Mouse (Mus musculus) induced T-regulatory cell, adult 2 months (primary cell): ENCODE measurements at regions not wholly inside any gene's neighbourhood (a gene's known extent, or its start where the extent isn't known, plus 50 kb on each side); places are given as distances from the start of the nearest gene placed in this dataset.

Experiments used
- DNase-seq: peaks from one replicate; pipeline ENCODE4 v3.0.0-alpha.2; 2012; ENCODE audit warnings: low read depth

- no peak for DNase-seq
These were observed 255.3 kb downstream of the Med13l start for GRCm38 (mm10) chr5:118815783-118816182.

GRCm38 (mm10) chr5:118818294-118818693 lies 257.8 kb downstream of the Med13l start:
- no peak for DNase-seq

- DNase-seq = no peak
These were observed 264.3 kb downstream of the Med13l start for GRCm38 (mm10) chr5:118824791-118825190.

GRCm38 (mm10) chr5:118829031-118829698 lies 268.7 kb downstream of the Med13l start:
- no peak for DNase-seq

GRCm38 (mm10) chr5:118832701-118833100 lies 272.2 kb downstream of the Med13l start:
- no peak for DNase-seq

GRCm38 (mm10) chr5:118834129-118834528 lies 273.6 kb downstream of the Med13l start:
- no peak for DNase-seq

GRCm38 (mm10) chr5:118837001-118837400 lies 276.5 kb downstream of the Med13l start:
- DNase-seq = no peak

GRCm38 (mm10) chr5:118838421-118838820 lies 277.9 kb downstream of the Med13l start:
- no peak for DNase-seq

GRCm38 (mm10) chr5:118839916-118840315 lies 279.4 kb downstream of the Med13l start:
- no peak for DNase-seq

GRCm38 (mm10) chr5:118841210-118842016 lies 280.9 kb downstream of the Med13l start:
- no peak for DNase-seq

- DNase-seq = no peak
These were observed 281.5 kb downstream of the Med13l start for GRCm38 (mm10) chr5:118842017-118842396.

GRCm38 (mm10) chr5:118857001-118857400 lies 296.5 kb downstream of the Med13l start:
- DNase-seq = no peak

- no peak for DNase-seq
These were observed 300.8 kb downstream of the Med13l start for GRCm38 (mm10) chr5:118861143-118861847.

GRCm38 (mm10) chr5:118867511-118867910 lies 307.0 kb downstream of the Med13l start:
- DNase-seq = no peak

- no peak for DNase-seq
These were observed 308.9 kb downstream of the Med13l start for GRCm38 (mm10) chr5:118869330-118869729.

- no peak for DNase-seq
These were observed 313.4 kb downstream of the Med13l start for GRCm38 (mm10) chr5:118873871-118874270.

GRCm38 (mm10) chr5:118875096-118875637 lies 314.7 kb downstream of the Med13l start:
- DNase-seq = no peak

GRCm38 (mm10) chr5:118876586-118877312 lies 316.3 kb downstream of the Med13l start:
- DNase-seq = no peak

- no peak for DNase-seq
These were observed 316.8 kb downstream of the Med13l start for GRCm38 (mm10) chr5:118877313-118877669.

- DNase-seq = no peak
These were observed 317.4 kb downstream of the Med13l start for GRCm38 (mm10) chr5:118877831-118878230.

- DNase-seq = no peak
These were observed 318.2 kb downstream of the Med13l start for GRCm38 (mm10) chr5:118878722-118879121.
